Mouse (Mus musculus) brain, embryonic 14.5 days (tissue): ENCODE data around the gene Cish.

Experiments
- CTCF ChIP-seq: fragments of 200-500 bp; IDR thresholded peaks from 2 replicates; pipeline ENCODE4 v1.5.1; 2012; ENCODE audit warnings: inconsistent platforms, mild to moderate bottlenecking, moderate library complexity, borderline replicate concordance; ENCODE audit not compliant: insufficient read depth, insufficient read length; ENCODE audit errors: extremely low read depth
- POLR2A ChIP-seq: fragments of 200-500 bp; IDR thresholded peaks from 2 replicates; pipeline ENCODE4 v1.6.1; 2012; ENCODE audit warnings: mild to moderate bottlenecking, inconsistent platforms, borderline replicate concordance; ENCODE audit not compliant: poor library complexity, insufficient read depth, insufficient read length, severe bottlenecking; ENCODE audit errors: extremely low read depth

DNA sequence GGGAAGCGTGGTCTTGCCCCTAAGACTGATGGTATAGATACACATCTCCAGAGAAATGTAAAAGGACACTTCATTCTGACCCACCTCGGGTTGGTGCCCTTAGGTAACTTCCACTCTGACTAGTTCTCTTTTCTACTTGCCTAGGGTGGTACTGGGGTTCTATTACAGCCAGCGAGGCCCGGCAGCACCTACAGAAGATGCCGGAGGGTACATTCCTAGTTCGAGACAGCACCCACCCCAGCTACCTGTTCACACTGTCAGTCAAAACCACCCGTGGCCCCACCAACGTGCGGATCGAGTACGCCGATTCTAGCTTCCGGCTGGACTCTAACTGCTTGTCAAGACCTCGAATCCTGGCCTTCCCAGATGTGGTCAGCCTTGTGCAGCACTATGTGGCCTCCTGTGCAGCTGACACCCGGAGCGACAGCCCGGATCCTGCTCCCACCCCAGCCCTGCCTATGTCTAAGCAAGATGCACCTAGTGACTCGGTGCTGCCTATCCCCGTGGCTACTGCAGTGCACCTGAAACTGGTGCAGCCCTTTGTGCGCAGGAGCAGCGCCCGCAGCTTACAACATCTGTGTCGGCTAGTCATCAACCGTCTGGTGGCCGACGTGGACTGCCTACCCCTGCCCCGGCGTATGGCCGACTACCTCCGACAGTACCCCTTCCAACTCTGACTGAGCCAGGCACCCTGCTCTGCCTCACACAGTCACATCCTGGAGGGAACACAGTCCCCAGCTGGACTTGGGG lies 4.6 kb downstream of the Cish start:
- TF ChIP-seq CTCF (no peak), POLR2A (no peak)
